Mouse (Mus musculus): ENCODE measurements at regions not wholly inside any gene's neighbourhood (a gene's known extent, or its start where the extent isn't known, plus 50 kb on each side); places are given as distances from the start of the nearest gene placed in this dataset.

GRCm38 (mm10) chr1:186374009-186374649 is 257.0 kb upstream of the Lyplal1 start:
- Histone ChIP-seq H3K9me3 (replicated peaks) (no peaks in the 10 kb centered on the region), H3K27me3 (no peaks in the 10 kb centered on the region), H3K36me3 (no peaks in the 10 kb centered on the region), H3K4me2 (replicated peaks) (no peak overlapping the region), H3K4me1 (peaks cover 3% of the 10 kb centered on the region; the same call in 1 of the 2 replicates), H3K4me3 (replicated peaks) (no peak overlapping the region), H3K9ac (no peak overlapping the region), H3K27ac (replicated peaks) (0 out of 2 replicates have a peak overlapping the region, but pooled peaks have one; percentile 35)
- ATAC-seq (ENCODE audit: insufficient number of reproducible peaks, low FRiP score, low TSS enrichment, low read depth) = no peak
- 68% methylated on average over 9 of the region's 9 CpGs for WGBS

- no peak for ATAC-seq (ENCODE audit: insufficient number of reproducible peaks, low FRiP score, low TSS enrichment, low read depth)
These were observed 256.3 kb upstream of the Lyplal1 start for GRCm38 (mm10) chr1:186373386-186373785.

GRCm38 (mm10) chr1:186372770-186373353 is 255.8 kb upstream of the Lyplal1 start:
- Histone ChIP-seq H3K4me3 (replicated peaks) (no peak overlapping the region), H3K9ac (no peak overlapping the region), H3K27me3 (no peaks in the 10 kb centered on the region), H3K9me3 (replicated peaks) (no peaks in the 10 kb centered on the region), H3K36me3 (no peaks in the 10 kb centered on the region), H3K4me2 (replicated peaks) (no peak overlapping the region), H3K4me1 (peaks cover 3% of the 10 kb centered on the region; the same call in 1 of the 2 replicates), H3K27ac (replicated peaks) (0 out of 2 replicates have a peak overlapping the region, but pooled peaks have one; percentile 22)
- WGBS = 95% methylated on average over 2 of the region's 2 CpGs
- no peak for ATAC-seq (ENCODE audit: insufficient number of reproducible peaks, low FRiP score, low TSS enrichment, low read depth)

More at GRCm38 (mm10) chr1:186373386-186373785, 256.3 kb upstream of the Lyplal1 start:
- peaks cover 3% of the 10 kb centered on the region; the same call in 1 of the 2 replicates for H3K4me1 ChIP-seq
- H3K27ac ChIP-seq (replicated peaks) = peak overlapping the region; percentile 22; the same call in 1 of the 2 replicates
- WGBS = 23% methylated on average over 4 of the region's 4 CpGs
- no peak overlapping the region for H3K4me3 ChIP-seq (replicated peaks)
- H3K9ac ChIP-seq = no peak overlapping the region
- no peaks in the 10 kb centered on the region for H3K36me3 ChIP-seq
- no peaks in the 10 kb centered on the region for H3K27me3 ChIP-seq
- no peaks in the 10 kb centered on the region for H3K9me3 ChIP-seq (replicated peaks)
- H3K4me2 ChIP-seq (replicated peaks) = no peak overlapping the region

GRCm38 (mm10) chr1:186363356-186363755 is 246.2 kb upstream of the Lyplal1 start:
- Histone ChIP-seq H3K4me2 (replicated peaks) (no peak overlapping the region), H3K36me3 (no peaks in the 10 kb centered on the region), H3K9ac (no peak overlapping the region), H3K9me3 (replicated peaks) (no peaks in the 10 kb centered on the region), H3K4me1 (peaks cover 2% of the 10 kb centered on the region; the same call in 1 of the 2 replicates), H3K27me3 (no peaks in the 10 kb centered on the region), H3K27ac (replicated peaks) (no peak overlapping the region), H3K4me3 (replicated peaks) (no peak overlapping the region)
- no peak for ATAC-seq (ENCODE audit: insufficient number of reproducible peaks, low FRiP score, low TSS enrichment, low read depth)
- WGBS = 85% methylated on average over 4 of the region's 4 CpGs

GRCm38 (mm10) chr1:186358011-186358670 is 241.0 kb upstream of the Lyplal1 start:
- 28% methylated on average over 15 of the region's 15 CpGs for WGBS

GRCm38 (mm10) chr1:186354742-186355141 is 237.6 kb upstream of the Lyplal1 start:
- ATAC-seq (ENCODE audit: insufficient number of reproducible peaks, low FRiP score, low TSS enrichment, low read depth) = no peak
- WGBS = 41% methylated on average over 6 of the region's 6 CpGs
- no peaks in the 10 kb centered on the region for H3K9me3 ChIP-seq (replicated peaks)

More at GRCm38 (mm10) chr1:186358011-186358670, 241.0 kb upstream of the Lyplal1 start:
- H3K36me3 ChIP-seq = no peaks in the 10 kb centered on the region
- no peak for ATAC-seq (ENCODE audit: insufficient number of reproducible peaks, low FRiP score, low TSS enrichment, low read depth)
- peaks cover 9% of the 10 kb centered on the region; the same call in 1 of the 2 replicates for H3K4me1 ChIP-seq
- no peak overlapping the region for H3K4me3 ChIP-seq (replicated peaks)
- H3K4me2 ChIP-seq (replicated peaks) = peak overlapping the region; percentile 30; the same call in 1 of the 2 replicates
- no peaks in the 10 kb centered on the region for H3K9me3 ChIP-seq (replicated peaks)
- H3K27me3 ChIP-seq = no peaks in the 10 kb centered on the region
- no peak overlapping the region for H3K9ac ChIP-seq
- no peak overlapping the region for H3K27ac ChIP-seq (replicated peaks)

GRCm38 (mm10) chr1:186354072-186354471 is 237.0 kb upstream of the Lyplal1 start:
- H3K27ac ChIP-seq (replicated peaks) = no peak overlapping the region
- peaks cover 9% of the 10 kb centered on the region; the same call in 1 of the 2 replicates for H3K4me1 ChIP-seq
- no peaks in the 10 kb centered on the region for H3K36me3 ChIP-seq
- no peak overlapping the region for H3K9ac ChIP-seq
- no peak overlapping the region for H3K4me3 ChIP-seq (replicated peaks)
- H3K4me2 ChIP-seq (replicated peaks) = no peak overlapping the region
- no peaks in the 10 kb centered on the region for H3K9me3 ChIP-seq (replicated peaks)
- ATAC-seq (ENCODE audit: insufficient number of reproducible peaks, low FRiP score, low TSS enrichment, low read depth) = no peak
- no peaks in the 10 kb centered on the region for H3K27me3 ChIP-seq

More at GRCm38 (mm10) chr1:186354742-186355141, 237.6 kb upstream of the Lyplal1 start:
- Histone ChIP-seq H3K4me3 (replicated peaks) (no peak overlapping the region), H3K4me2 (replicated peaks) (no peak overlapping the region), H3K27me3 (no peaks in the 10 kb centered on the region), H3K27ac (replicated peaks) (no peak overlapping the region), H3K9ac (no peak overlapping the region), H3K36me3 (no peaks in the 10 kb centered on the region), H3K4me1 (peaks cover 9% of the 10 kb centered on the region; the same call in 1 of the 2 replicates)

GRCm38 (mm10) chr1:186350381-186350780 is 233.3 kb upstream of the Lyplal1 start:
- H3K36me3 ChIP-seq = no peaks in the 10 kb centered on the region
- 88% methylated on average over 4 of the region's 4 CpGs for WGBS
- no peak for ATAC-seq (ENCODE audit: insufficient number of reproducible peaks, low FRiP score, low TSS enrichment, low read depth)
- H3K27me3 ChIP-seq = no peaks in the 10 kb centered on the region
- no peaks in the 10 kb centered on the region for H3K4me1 ChIP-seq
- no peak overlapping the region for H3K4me2 ChIP-seq (replicated peaks)
- H3K9me3 ChIP-seq (replicated peaks) = no peaks in the 10 kb centered on the region
- H3K9ac ChIP-seq = no peak overlapping the region
- no peak overlapping the region for H3K4me3 ChIP-seq (replicated peaks)
- no peak overlapping the region for H3K27ac ChIP-seq (replicated peaks)

- H3K36me3 ChIP-seq = no peaks in the 10 kb centered on the region
- no peak overlapping the region for H3K4me2 ChIP-seq (replicated peaks)
- 75% methylated on average over 2 of the region's 2 CpGs for WGBS
- no peaks in the 10 kb centered on the region for H3K4me1 ChIP-seq
- no peak overlapping the region for H3K4me3 ChIP-seq (replicated peaks)
- no peaks in the 10 kb centered on the region for H3K27me3 ChIP-seq
- H3K9me3 ChIP-seq (replicated peaks) = no peaks in the 10 kb centered on the region
- ATAC-seq (ENCODE audit: insufficient number of reproducible peaks, low FRiP score, low TSS enrichment, low read depth) = no peak
- no peak overlapping the region for H3K9ac ChIP-seq
- H3K27ac ChIP-seq (replicated peaks) = no peak overlapping the region
These were observed 232.9 kb upstream of the Lyplal1 start for GRCm38 (mm10) chr1:186349966-186350365.

GRCm38 (mm10) chr1:186347413-186348147 is 230.5 kb upstream of the Lyplal1 start:
- H3K4me2 ChIP-seq (replicated peaks) = no peak overlapping the region
- H3K9ac ChIP-seq = no peak overlapping the region
- H3K27ac ChIP-seq (replicated peaks) = no peak overlapping the region
- no peaks in the 10 kb centered on the region for H3K27me3 ChIP-seq
- WGBS = 67% methylated on average over 14 of the region's 14 CpGs
- H3K36me3 ChIP-seq = no peaks in the 10 kb centered on the region
- H3K4me3 ChIP-seq (replicated peaks) = no peak overlapping the region
- H3K9me3 ChIP-seq (replicated peaks) = no peaks in the 10 kb centered on the region
- no peaks in the 10 kb centered on the region for H3K4me1 ChIP-seq
- no peak for ATAC-seq (ENCODE audit: insufficient number of reproducible peaks, low FRiP score, low TSS enrichment, low read depth)

- WGBS = 87% methylated on average over 6 of the region's 6 CpGs
These were observed 228.3 kb upstream of the Lyplal1 start for GRCm38 (mm10) chr1:186345449-186345848.

More at GRCm38 (mm10) chr1:186345449-186345848, 228.3 kb upstream of the Lyplal1 start:
- Histone ChIP-seq H3K27me3 (no peaks in the 10 kb centered on the region), H3K9me3 (replicated peaks) (no peaks in the 10 kb centered on the region), H3K9ac (no peak overlapping the region), H3K4me2 (replicated peaks) (no peak overlapping the region), H3K4me3 (replicated peaks) (no peak overlapping the region), H3K36me3 (no peaks in the 10 kb centered on the region), H3K4me1 (no peaks in the 10 kb centered on the region), H3K27ac (replicated peaks) (no peak overlapping the region)
- ATAC-seq (ENCODE audit: insufficient number of reproducible peaks, low FRiP score, low TSS enrichment, low read depth) = no peak
